Mouse (Mus musculus) liver, embryonic 15.5 days (tissue): ENCODE data around the gene Cuedc2. TPM values are rescaled to one million over a fixed set of nuclear protein-coding genes. Genes with fewer than 3 reads are reported as not detected.

ENCODE experiments used
- ATAC-seq: fragments of 200-750 bp; cut with Nextera tagmentation; 2 replicates; pipeline ENCODE4 v1.8.0; 2017; ENCODE audit warnings: moderate number of reproducible peaks, mild to moderate bottlenecking, moderate library complexity; ENCODE audit not compliant: insufficient read depth
- H3K27ac ChIP-seq: fragments of 300-500 bp; sonication (generic); replicated peaks from 2 replicates; pipeline ENCODE4 v1.5.1; 2015; ENCODE audit warnings: mild to moderate bottlenecking, inconsistent platforms
- H3K27me3 ChIP-seq: fragments of 300-500 bp; sonication (generic); 2 replicates; pipeline ENCODE4 v1.6.1; 2015; ENCODE audit warnings: mild to moderate bottlenecking, inconsistent platforms
- H3K36me3 ChIP-seq: fragments of 300-500 bp; sonication (generic); replicated peaks from 2 replicates; pipeline ENCODE4 v1.6.1; 2015; ENCODE audit warnings: moderate library complexity, mild to moderate bottlenecking, inconsistent platforms
- H3K4me1 ChIP-seq: fragments of 300-500 bp; sonication (generic); replicated peaks from 2 replicates; pipeline ENCODE4 v1.6.1; 2015; ENCODE audit warnings: inconsistent platforms
- H3K4me2 ChIP-seq: fragments of 300-500 bp; sonication (generic); 2 replicates; pipeline ENCODE4 v1.6.1; 2015; ENCODE audit warnings: moderate library complexity, mild to moderate bottlenecking, inconsistent platforms
- H3K4me3 ChIP-seq: fragments of 300-500 bp; sonication (generic); replicated peaks from 2 replicates; pipeline ENCODE4 v1.5.1; 2015; ENCODE audit warnings: mild to moderate bottlenecking, inconsistent platforms
- H3K9ac ChIP-seq: fragments of 300-500 bp; sonication (generic); 2 replicates; pipeline ENCODE4 v1.6.1; 2015; ENCODE audit warnings: moderate library complexity, mild to moderate bottlenecking, inconsistent platforms
- H3K9me3 ChIP-seq: fragments of 300-500 bp; sonication (generic); replicated peaks from 2 replicates; pipeline ENCODE4 v1.6.1; 2016; ENCODE audit warnings: inconsistent platforms
- WGBS: fragments of 180-500 bp; shearing (Covaris S2); methylation state at CpG from one replicate; pipeline ENCODE4 v1.1.7; 2015; ENCODE audit warnings: mixed read lengths; ENCODE audit not compliant: insufficient replicate concordance; 5-methylcytosine and 5-hydroxymethylcytosine counted together
- polyA plus RNA-seq: library from polyadenylated mRNA; unstranded; fragments of >200 nt; fragmentation: Nextera tagmentation; extraction: Ambion mirVana; gene quantifications from 2 replicates; pipeline ENCODE4 v1.2.1, GENCODE M21; 2015

The Cuedc2 gene
- 73.0 and 82.8 TPM in 2 replicates for polyA plus RNA-seq

DNA sequence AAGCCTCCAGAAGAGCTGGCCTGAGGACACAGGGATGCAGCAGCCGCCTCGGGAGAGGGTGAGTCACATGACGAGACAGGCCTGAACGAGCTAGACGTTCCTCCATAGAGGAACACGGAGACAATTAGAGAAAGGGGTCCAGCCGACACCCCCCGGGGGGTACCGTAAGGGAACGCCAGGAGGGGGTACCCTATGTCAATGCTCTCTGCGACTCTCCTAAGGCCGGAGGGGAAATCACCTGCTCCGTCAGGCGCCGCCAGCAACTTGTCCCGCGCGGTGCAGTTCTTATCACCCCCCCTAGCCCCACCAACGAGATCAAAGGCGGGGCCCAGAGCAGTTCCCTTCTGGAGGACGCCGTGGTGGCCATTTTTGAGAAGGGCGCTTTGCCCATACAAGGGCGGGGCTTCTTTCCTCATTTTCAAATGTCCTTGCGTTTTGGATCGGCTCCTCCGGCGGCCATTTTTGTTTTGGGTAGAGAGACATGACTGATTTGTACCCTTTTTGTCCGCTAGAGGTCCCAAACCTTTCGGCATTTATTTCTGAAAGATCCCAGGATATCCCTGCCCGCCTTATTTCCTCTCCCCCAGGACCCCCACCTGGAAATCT is at the start of gene Cuedc2:
Gene Cuedc2, minus strand, starts transcription at position 372 of the 606 bp plus-strand sequence.
- H3K9me3 ChIP-seq = no peaks in the 10 kb centered on the region
- under 1% methylated on average over 31 of the region's 31 CpGs for WGBS
- H3K27me3 ChIP-seq = no peaks in the 10 kb centered on the region; the same call in 1 of the 2 replicates
- peak; percentile 82 for ATAC-seq
- H3K9ac ChIP-seq = peak within 1 kb of the TSS; percentile 70
- no peaks in the 10 kb centered on the region for H3K36me3 ChIP-seq
- peak within 1 kb of the TSS; percentile 75 for H3K4me3 ChIP-seq
- peaks cover 55% of the 10 kb centered on the region for H3K4me1 ChIP-seq
- peak within 1 kb of the TSS; percentile 86 for H3K27ac ChIP-seq
- peak within 1 kb of the TSS; percentile 91 for H3K4me2 ChIP-seq

DNA sequence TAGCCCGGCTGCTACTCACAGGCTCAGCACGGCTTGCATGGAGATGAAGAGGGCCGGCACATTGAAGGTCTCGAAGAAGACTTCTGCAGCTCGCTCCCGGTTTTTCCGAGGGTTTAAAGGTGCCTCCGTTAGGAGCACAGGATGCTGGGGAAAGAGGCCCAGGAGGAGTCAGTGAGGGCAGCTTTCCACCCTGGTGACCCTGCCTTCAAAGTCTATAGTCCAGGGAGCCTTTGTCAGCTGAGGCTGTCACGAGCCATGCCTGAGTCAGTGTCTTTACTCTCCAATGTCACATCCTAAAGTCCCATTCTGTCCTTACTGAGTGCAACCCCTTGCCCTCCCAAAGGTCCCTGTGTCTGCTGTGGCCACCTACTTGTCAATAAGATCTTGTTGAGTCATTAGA is 43.8 kb upstream of the Cuedc2 start:
- Histone ChIP-seq H3K4me2 (no peak overlapping the region), H3K4me1 (no peaks in the 10 kb centered on the region), H3K27me3 (no peaks in the 10 kb centered on the region), H3K4me3 (no peak overlapping the region), H3K9ac (no peak overlapping the region), H3K27ac (no peak overlapping the region), H3K9me3 (no peaks in the 10 kb centered on the region), H3K36me3 (peaks cover 94% of the 10 kb centered on the region)
- WGBS = 94% methylated on average over 9 of the region's 9 CpGs
- ATAC-seq = no peak

DNA sequence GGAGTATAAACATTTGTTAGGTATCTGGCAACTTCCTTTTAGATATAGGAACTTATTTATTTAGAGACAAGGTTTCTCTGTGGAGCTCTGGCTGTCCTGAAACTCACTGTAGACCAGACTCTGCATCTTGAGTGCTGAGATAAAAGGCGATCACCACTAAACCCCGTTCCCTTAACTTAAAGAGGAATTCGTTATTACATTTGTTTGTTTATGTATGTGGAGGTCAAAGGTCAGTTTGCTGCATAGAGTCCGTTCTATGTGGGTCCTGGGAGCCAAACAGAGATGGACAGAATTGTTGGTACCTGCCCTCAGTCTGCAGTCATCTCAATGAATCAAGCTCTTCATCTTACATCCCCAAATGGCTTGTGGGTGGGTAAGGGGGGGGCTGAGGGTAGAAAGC is 37.4 kb upstream of the Cuedc2 start:
- Histone ChIP-seq H3K4me1 (peaks cover 10% of the 10 kb centered on the region), H3K27ac (no peak overlapping the region), H3K4me2 (no peak overlapping the region), H3K4me3 (no peak overlapping the region), H3K27me3 (no peaks in the 10 kb centered on the region), H3K9ac (no peak overlapping the region), H3K9me3 (no peaks in the 10 kb centered on the region), H3K36me3 (peaks cover 48% of the 10 kb centered on the region)
- WGBS = 56% methylated on average over 4 of the region's 4 CpGs
- no peak for ATAC-seq

DNA sequence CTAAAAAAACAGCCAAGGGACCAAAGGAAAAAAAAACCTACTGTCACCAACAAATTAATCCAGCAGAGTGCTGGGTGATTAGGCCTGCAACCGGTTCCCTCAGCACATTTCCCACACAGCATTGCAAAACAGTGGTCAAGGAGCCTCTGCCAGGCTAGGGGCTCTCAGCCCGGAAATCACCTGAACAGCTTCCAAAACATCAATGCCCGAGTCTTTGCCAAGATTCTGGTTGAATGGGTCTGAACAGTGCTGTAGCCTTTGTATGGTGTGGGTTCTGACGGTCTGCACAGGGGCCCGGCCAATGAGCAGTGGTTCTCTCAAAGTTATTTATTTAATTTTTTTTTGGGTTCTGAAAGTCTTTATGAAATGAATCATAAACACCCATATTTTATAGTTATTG is 37.0 kb upstream of the Cuedc2 start:
- Histone ChIP-seq H3K4me1 (peaks cover 10% of the 10 kb centered on the region), H3K9me3 (no peaks in the 10 kb centered on the region), H3K4me3 (no peak overlapping the region), H3K27me3 (no peaks in the 10 kb centered on the region), H3K4me2 (no peak overlapping the region), H3K27ac (no peak overlapping the region), H3K36me3 (peaks cover 44% of the 10 kb centered on the region), H3K9ac (no peak overlapping the region)
- WGBS = 73% methylated on average over 5 of the region's 5 CpGs
- ATAC-seq = no peak

- peaks cover 39% of the 10 kb centered on the region for H3K36me3 ChIP-seq
- H3K27ac ChIP-seq = no peak overlapping the region
- H3K27me3 ChIP-seq = no peaks in the 10 kb centered on the region
- no peaks in the 10 kb centered on the region for H3K9me3 ChIP-seq
- H3K4me2 ChIP-seq = no peak overlapping the region; the same call in 1 of the 2 replicates
- no peak overlapping the region for H3K4me3 ChIP-seq
- ATAC-seq = peak; percentile 32; the same call in 1 of the 2 replicates
- 80% methylated on average over 21 of the region's 21 CpGs for WGBS
- H3K4me1 ChIP-seq = peaks cover 10% of the 10 kb centered on the region
- no peak overlapping the region for H3K9ac ChIP-seq
These were observed 36.1 kb upstream of the Cuedc2 start for GRCm38 (mm10) chr19:46374477-46375088.

DNA sequence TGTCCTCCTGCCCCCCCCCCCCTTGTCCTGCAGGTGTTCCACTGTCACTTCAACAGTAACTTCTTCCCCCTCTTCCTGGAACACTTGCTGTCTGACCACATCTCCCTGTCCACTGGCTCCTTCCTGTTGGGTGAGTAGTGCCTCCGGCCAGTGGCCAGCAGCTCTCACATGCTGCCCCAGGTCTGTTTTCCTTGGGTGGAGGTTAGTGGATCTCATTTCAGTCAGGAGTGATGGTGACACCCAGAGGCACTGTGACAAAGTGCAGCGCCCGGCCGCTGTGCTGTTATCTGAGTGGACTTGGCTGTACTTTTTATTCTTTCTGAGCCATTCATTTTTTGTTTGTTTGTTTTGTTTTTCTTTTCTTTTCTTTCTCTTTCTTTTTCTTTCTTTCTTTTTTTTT is 30.7 kb upstream of the Cuedc2 start:
- ATAC-seq = no peak
- H3K4me2 ChIP-seq = no peak overlapping the region
- 25% methylated on average over 4 of the region's 4 CpGs for WGBS
- no peak overlapping the region for H3K27ac ChIP-seq
- H3K36me3 ChIP-seq = peaks cover 9% of the 10 kb centered on the region; the same call in 1 of the 2 replicates
- no peak overlapping the region for H3K9ac ChIP-seq
- no peaks in the 10 kb centered on the region for H3K27me3 ChIP-seq
- no peak overlapping the region for H3K4me3 ChIP-seq
- H3K9me3 ChIP-seq = no peaks in the 10 kb centered on the region
- H3K4me1 ChIP-seq = peaks cover 1% of the 10 kb centered on the region; the same call in 1 of the 2 replicates

- Histone ChIP-seq H3K9ac (no peak overlapping the region), H3K4me1 (peaks cover 10% of the 10 kb centered on the region; the same call in 1 of the 2 replicates), H3K9me3 (no peaks in the 10 kb centered on the region), H3K27me3 (no peaks in the 10 kb centered on the region), H3K27ac (no peak overlapping the region), H3K4me2 (no peak overlapping the region), H3K4me3 (no peak overlapping the region), H3K36me3 (peaks cover 9% of the 10 kb centered on the region; the same call in 1 of the 2 replicates)
- ATAC-seq = no peak
- WGBS = 85% methylated on average over 23 of the region's 23 CpGs
These were observed 29.5 kb upstream of the Cuedc2 start for GRCm38 (mm10) chr19:46367798-46368590.

DNA sequence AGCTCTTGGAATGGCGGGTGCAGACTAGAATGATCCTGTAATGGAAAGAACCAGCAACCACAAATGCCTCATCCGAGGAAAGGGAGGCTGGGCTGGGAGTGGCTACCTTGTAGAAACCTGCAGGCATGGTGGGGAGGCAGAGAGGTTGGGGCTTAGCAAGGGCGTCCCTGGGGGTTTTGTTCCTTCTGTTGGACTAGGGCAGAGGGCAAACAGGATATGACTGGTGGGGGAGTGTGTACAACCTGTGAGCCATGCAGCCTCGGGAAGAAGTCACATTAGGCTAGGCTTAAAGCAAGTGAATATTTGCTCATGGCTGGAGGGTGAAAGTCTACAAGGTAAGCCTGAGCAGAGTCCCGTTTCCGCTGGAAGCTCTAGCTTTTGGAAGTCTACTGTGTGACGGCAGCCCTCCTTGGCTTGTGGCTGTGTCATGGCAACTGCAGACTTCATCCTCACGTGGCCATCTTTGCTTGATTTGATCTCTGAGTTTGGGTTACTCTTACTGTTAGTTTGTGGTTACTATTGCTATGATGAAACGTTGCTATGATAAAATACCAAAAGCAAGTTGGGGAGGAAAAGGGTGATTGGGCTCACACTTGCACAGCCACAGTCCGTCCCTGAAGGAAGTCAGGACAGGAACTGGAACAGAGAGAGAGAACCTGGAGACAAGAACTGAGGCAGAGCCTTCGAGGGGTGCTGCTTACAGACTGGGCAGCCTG is 24.9 kb upstream of the Cuedc2 start:
- Histone ChIP-seq H3K4me1 (peaks cover 27% of the 10 kb centered on the region), H3K4me3 (no peak overlapping the region), H3K9ac (no peak overlapping the region), H3K4me2 (no peak overlapping the region; the same call in 1 of the 2 replicates), H3K9me3 (no peaks in the 10 kb centered on the region), H3K27ac (peak overlapping the region; percentile 38; the same call in 1 of the 2 replicates), H3K36me3 (0 out of 2 replicates have a peak, but pooled peaks cover 5% of the 10 kb centered on the region), H3K27me3 (no peaks in the 10 kb centered on the region)
- WGBS = 51% methylated on average over 11 of the region's 11 CpGs
- no peak for ATAC-seq

DNA sequence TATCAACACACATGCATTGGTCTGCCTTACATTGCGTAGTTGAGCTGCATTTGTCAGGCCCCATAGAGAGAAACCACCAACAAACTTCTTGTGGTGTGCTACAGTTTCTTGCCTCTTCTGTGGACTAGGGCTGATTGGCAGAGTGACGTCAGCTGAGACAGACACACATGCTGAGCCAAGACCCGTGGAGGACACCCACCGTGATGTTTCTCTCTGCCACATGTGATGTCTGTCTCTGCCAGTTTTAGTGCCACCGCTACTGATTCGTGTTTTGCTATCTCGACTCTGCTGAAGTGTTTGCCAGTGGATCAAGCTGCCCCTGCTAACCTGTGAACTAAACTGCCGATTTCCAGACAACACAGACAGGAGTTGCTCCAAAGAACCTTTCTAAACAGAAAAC is 23.6 kb upstream of the Cuedc2 start:
- no peaks in the 10 kb centered on the region for H3K27me3 ChIP-seq
- ATAC-seq = no peak
- 69% methylated on average over 8 of the region's 8 CpGs for WGBS

DNA sequence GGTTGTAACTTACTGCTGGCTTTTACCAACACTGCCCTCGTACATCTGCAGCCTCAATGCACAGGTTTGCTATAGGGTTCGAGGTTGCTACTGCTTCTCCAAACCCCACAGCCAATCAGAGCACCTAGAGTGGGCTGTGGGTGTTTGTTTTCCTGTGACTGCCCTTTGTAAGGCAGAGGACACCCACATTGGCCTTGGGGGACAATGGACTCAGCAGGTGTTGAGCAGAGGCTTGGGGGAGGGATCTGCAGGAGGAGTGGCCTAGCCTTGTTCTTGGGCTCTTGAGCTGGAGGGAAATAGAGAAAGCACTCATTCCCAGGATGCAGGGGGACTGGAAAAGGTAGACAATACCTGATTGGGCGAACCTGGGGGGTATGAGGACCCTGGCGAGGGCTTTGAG is 19.9 kb upstream of the Cuedc2 start:
- Histone ChIP-seq H3K4me2 (peak overlapping the region; percentile 98), H3K4me1 (peaks cover 48% of the 10 kb centered on the region), H3K9me3 (no peaks in the 10 kb centered on the region), H3K9ac (peak overlapping the region; percentile 71), H3K4me3 (peak overlapping the region; percentile 70), H3K27me3 (no peaks in the 10 kb centered on the region), H3K27ac (peak overlapping the region; percentile 65), H3K36me3 (no peaks in the 10 kb centered on the region)
- 22% methylated on average over 4 of the region's 4 CpGs for WGBS
- no peak for ATAC-seq

More for the DNA sequence above, 23.6 kb upstream of the Cuedc2 start:
- H3K4me3 ChIP-seq = no peak overlapping the region
- H3K4me1 ChIP-seq = peaks cover 41% of the 10 kb centered on the region
- no peaks in the 10 kb centered on the region for H3K9me3 ChIP-seq
- H3K4me2 ChIP-seq = no peak overlapping the region
- no peak overlapping the region for H3K27ac ChIP-seq
- H3K9ac ChIP-seq = no peak overlapping the region
- no peaks in the 10 kb centered on the region for H3K36me3 ChIP-seq
